Mouse (Mus musculus) liver (tissue): ENCODE measurements around the gene Lsm14a.
A peak's percentile ranks its signal among the peaks of the same experiment; 100 is the strongest.

ENCODE experiments used
- DNase-seq: peaks from one replicate; pipeline ENCODE4 v3.0.0-alpha.2; 2020; ENCODE audit warnings: mixed read lengths

The Lsm14a gene

GRCm38 (mm10) chr7:34393215-34393614 lies at the start of gene Lsm14a:
Gene Lsm14a, minus strand, starts transcription at chr7:34393315.
- DNase-seq: no peak

- DNase-seq: no peak
Observed at GRCm38 (mm10) chr7:34438903-34439302, 45.8 kb upstream of the Lsm14a start.

GRCm38 (mm10) chr7:34433597-34433996 lies 40.5 kb upstream of the Lsm14a start:
- DNase-seq: no peak

- no peak for DNase-seq
Observed at GRCm38 (mm10) chr7:34421201-34421600, 28.1 kb upstream of the Lsm14a start.

- DNase-seq: peak; percentile 41
Observed at GRCm38 (mm10) chr7:34407492-34407891, 14.4 kb upstream of the Lsm14a start.

- no peak for DNase-seq
Observed at GRCm38 (mm10) chr7:34403876-34404275, 10.8 kb upstream of the Lsm14a start.

GRCm38 (mm10) chr7:34400070-34400469 lies 7.0 kb upstream of the Lsm14a start:
- no peak for DNase-seq

- no peak for DNase-seq
Observed at GRCm38 (mm10) chr7:34398831-34399230, 5.7 kb upstream of the Lsm14a start.

- DNase-seq: no peak
Observed at GRCm38 (mm10) chr7:34396791-34397190, 3.7 kb upstream of the Lsm14a start.

- DNase-seq: no peak
Observed at GRCm38 (mm10) chr7:34395761-34396160, 2.6 kb upstream of the Lsm14a start.

GRCm38 (mm10) chr7:34394636-34395035 lies 1.5 kb upstream of the Lsm14a start:
- no peak for DNase-seq

- no peak for DNase-seq
Observed at GRCm38 (mm10) chr7:34394091-34394490, 976 bp upstream of the Lsm14a start.

GRCm38 (mm10) chr7:34392335-34392734 lies 780 bp downstream of the Lsm14a start:
- DNase-seq: no peak

- no peak for DNase-seq
Observed at GRCm38 (mm10) chr7:34391711-34392110, 1.4 kb downstream of the Lsm14a start.

GRCm38 (mm10) chr7:34390834-34391155 lies 2.3 kb downstream of the Lsm14a start:
- DNase-seq: no peak

GRCm38 (mm10) chr7:34390111-34390833 lies 2.8 kb downstream of the Lsm14a start:
- DNase-seq: no peak

GRCm38 (mm10) chr7:34389277-34390085 lies 3.6 kb downstream of the Lsm14a start:
- DNase-seq: peak; percentile 93

- peak; percentile 76 for DNase-seq
Observed at GRCm38 (mm10) chr7:34388445-34389276, 4.5 kb downstream of the Lsm14a start.

GRCm38 (mm10) chr7:34387784-34388444 lies 5.2 kb downstream of the Lsm14a start:
- peak; percentile 20 for DNase-seq

GRCm38 (mm10) chr7:34382803-34383202 lies 10.3 kb downstream of the Lsm14a start:
- no peak for DNase-seq

- no peak for DNase-seq
Observed at GRCm38 (mm10) chr7:34381733-34382132, 11.4 kb downstream of the Lsm14a start.

GRCm38 (mm10) chr7:34380311-34380710 lies 12.8 kb downstream of the Lsm14a start:
- no peak for DNase-seq

- no peak for DNase-seq
Observed at GRCm38 (mm10) chr7:34373906-34374305, 19.2 kb downstream of the Lsm14a start.
